Mouse (Mus musculus): ENCODE measurements around the gene Ick. TPM values are rescaled to one million over a fixed set of nuclear protein-coding genes. Genes with fewer than 3 reads are reported as not detected.

Ick gene
- 5.3 and 5.4 TPM in 2 replicates for total RNA-seq (2012; rRNA removed)

DNA sequence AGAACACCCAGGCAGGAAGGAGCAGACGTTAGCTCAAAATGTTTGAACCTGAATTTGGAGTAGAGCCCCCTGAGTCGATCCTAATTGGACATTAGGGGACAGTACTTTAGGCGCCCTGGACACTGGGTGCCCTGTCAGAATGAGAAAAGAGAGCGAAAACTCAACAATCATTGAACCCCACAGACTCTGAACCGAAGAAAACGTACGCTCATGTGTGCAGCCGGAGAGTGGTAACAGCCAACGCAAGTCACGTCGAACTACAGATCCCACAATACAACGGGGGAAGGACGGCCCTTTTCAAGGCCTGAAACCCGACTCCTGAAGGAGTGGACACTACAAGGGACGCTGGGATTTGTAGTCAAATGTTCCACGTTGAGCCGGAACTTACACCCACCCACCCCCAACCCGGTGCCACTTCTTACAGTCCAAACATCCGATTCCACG is at the start of gene Ick, which contains the start of gene Fbxo9:
Gene Ick, plus strand, starts transcription at position 397 of the 444 bp plus-strand sequence.
Gene Fbxo9, minus strand, starts transcription at position 270 of the 444 bp plus-strand sequence.
- Histone ChIP-seq H3K4me1 (ENCODE audit: control insufficient read depth in 2 of 2, insufficient read depth in 2 of 2, low read length in 2 of 2, poor library complexity in 1 of 2) (peaks cover 1 to 4% of the 10 kb centered on the region in 2 experiments; a peak in 1 of 4 replicates), H3K36me3 (ENCODE audit: control insufficient read depth, insufficient read depth, low read length, poor library complexity, severe bottlenecking) (no peaks in the 10 kb centered on the region), H3K9me3 (ENCODE audit: control insufficient read depth, insufficient read depth, low read depth, low read length) (no peaks in the 10 kb centered on the region), H3K9ac (ENCODE audit: insufficient read depth, low read depth, low read length, poor library complexity, severe bottlenecking) (peak within 1 kb of the TSS; percentile 81), H3K27ac (ENCODE audit: insufficient read depth, low read depth, low read length, poor library complexity, severe bottlenecking) (peak within 1 kb of the TSS; percentile 6; the same call in 1 of the 2 replicates), H3K4me3 (ENCODE audit: insufficient read depth in 1 of 2, low read depth in 1 of 2, low read length in 2 of 2, poor library complexity in 1 of 2, severe bottlenecking in 1 of 2) (peak within 1 kb of the TSS; percentile 78 to 94)
- in situ Hi-C loops (cut with MboI; ENCODE audit: low sequenced_read_pairs in 2 of 2, unreplicated experiment in 2 of 2) = no loop called here
- TF ChIP-seq CHD2 (IDR thresholded peaks at IDR 0.05; ENCODE audit: low read depth, low read length) (peak; percentile 30; the same call in 1 of the 2 replicates), HCFC1 (IDR thresholded peaks at IDR 0.05; ENCODE audit: borderline replicate concordance, insufficient read depth, low read length) (peak; percentile 98), MAFK (IDR thresholded peaks at IDR 0.05; ENCODE audit: insufficient read depth, low read depth, low read length) (no peak), ZNF384 (IDR thresholded peaks at IDR 0.05; ENCODE audit: low read depth, low read length) (no peak), ZC3H11A (IDR thresholded peaks at IDR 0.05; ENCODE audit: borderline replicate concordance, low read depth, low read length) (no peak)
- DNase-seq (ENCODE audit: low read depth, low spot score) = peak; percentile 87

DNA sequence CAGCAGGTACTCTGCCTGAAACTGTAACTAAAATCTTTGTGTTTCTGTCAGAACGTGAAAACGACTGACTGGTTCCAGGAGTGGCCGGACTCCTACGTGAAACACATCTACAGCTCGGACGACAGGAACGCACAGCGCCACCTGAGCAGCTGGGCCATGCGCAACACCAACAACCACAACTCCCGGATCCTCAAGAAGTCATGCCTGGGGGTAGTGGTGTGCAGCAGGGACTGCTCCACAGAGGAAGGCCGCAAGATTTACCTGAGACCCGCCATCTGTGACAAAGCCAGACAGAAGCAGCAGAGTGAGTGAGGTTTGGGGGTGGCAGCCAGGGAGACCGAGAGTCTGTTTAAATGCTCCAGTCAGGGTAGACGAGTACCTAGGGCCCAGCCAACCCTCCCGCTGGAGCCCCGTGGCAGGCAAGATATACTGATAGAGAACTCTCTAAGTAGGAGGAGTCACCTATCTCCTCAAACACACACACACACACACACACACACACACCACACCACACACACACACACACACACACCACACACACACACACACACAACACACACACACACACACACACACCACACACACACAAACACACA is 49.4 kb upstream of the Ick start:
- H3K4me3 ChIP-seq (ENCODE audit: insufficient read depth in 1 of 2, low read depth in 1 of 2, low read length in 2 of 2, poor library complexity in 1 of 2, severe bottlenecking in 1 of 2) = no peak overlapping the region; a peak in 2 of 4 replicates
- no peaks in the 10 kb centered on the region for H3K36me3 ChIP-seq (ENCODE audit: control insufficient read depth, insufficient read depth, low read length, poor library complexity, severe bottlenecking)
- in situ Hi-C loops (cut with MboI; ENCODE audit: low sequenced_read_pairs in 2 of 2, unreplicated experiment in 2 of 2) = no loop called here
- no peak for DNase-seq (ENCODE audit: low read depth, low spot score)
- no peak overlapping the region for H3K27ac ChIP-seq (ENCODE audit: insufficient read depth, low read depth, low read length, poor library complexity, severe bottlenecking)
- H3K4me1 ChIP-seq (ENCODE audit: control insufficient read depth in 2 of 2, insufficient read depth in 2 of 2, low read length in 2 of 2, poor library complexity in 1 of 2) = peaks cover 2 to 4% of the 10 kb centered on the region in 2 experiments; a peak in 1 of 4 replicates
- no peaks in the 10 kb centered on the region for H3K9me3 ChIP-seq (ENCODE audit: control insufficient read depth, insufficient read depth, low read depth, low read length)
- TF ChIP-seq ZC3H11A (IDR thresholded peaks at IDR 0.05; ENCODE audit: borderline replicate concordance, low read depth, low read length) (no peak), ZNF384 (IDR thresholded peaks at IDR 0.05; ENCODE audit: low read depth, low read length) (no peak), CHD2 (IDR thresholded peaks at IDR 0.05; ENCODE audit: low read depth, low read length) (no peak), HCFC1 (IDR thresholded peaks at IDR 0.05; ENCODE audit: borderline replicate concordance, insufficient read depth, low read length) (no peak), MAFK (IDR thresholded peaks at IDR 0.05; ENCODE audit: insufficient read depth, low read depth, low read length) (no peak)
- H3K9ac ChIP-seq (ENCODE audit: insufficient read depth, low read depth, low read length, poor library complexity, severe bottlenecking) = no peak overlapping the region

DNA sequence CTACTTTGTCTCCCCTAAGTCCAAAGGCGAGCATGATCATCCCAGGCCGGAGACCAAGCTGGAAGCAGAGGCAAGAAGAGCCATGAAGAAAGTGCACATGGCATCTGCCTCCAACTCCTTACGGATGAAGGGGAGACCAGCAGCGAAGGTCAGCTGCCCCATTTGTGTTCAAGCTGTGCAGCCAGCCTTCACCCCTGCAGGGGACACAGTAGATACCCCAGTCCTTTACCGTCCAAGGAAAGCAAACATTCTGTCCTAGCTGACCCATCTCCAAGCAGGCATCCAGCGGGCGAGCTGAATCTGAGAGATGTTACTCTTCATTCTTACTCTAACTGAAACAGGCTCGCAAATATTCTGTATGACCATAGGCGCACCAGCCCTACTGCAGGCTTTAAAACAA is 46.6 kb upstream of the Ick start:
- Histone ChIP-seq H3K4me1 (ENCODE audit: control insufficient read depth in 2 of 2, insufficient read depth in 2 of 2, low read length in 2 of 2, poor library complexity in 1 of 2) (peaks cover 2 to 4% of the 10 kb centered on the region in 2 experiments; a peak in 1 of 4 replicates), H3K9me3 (ENCODE audit: control insufficient read depth, insufficient read depth, low read depth, low read length) (no peaks in the 10 kb centered on the region), H3K4me3 (ENCODE audit: insufficient read depth in 1 of 2, low read depth in 1 of 2, low read length in 2 of 2, poor library complexity in 1 of 2, severe bottlenecking in 1 of 2) (no peak overlapping the region), H3K9ac (ENCODE audit: insufficient read depth, low read depth, low read length, poor library complexity, severe bottlenecking) (no peak overlapping the region), H3K27ac (ENCODE audit: insufficient read depth, low read depth, low read length, poor library complexity, severe bottlenecking) (no peak overlapping the region; the same call in 1 of the 2 replicates), H3K36me3 (ENCODE audit: control insufficient read depth, insufficient read depth, low read length, poor library complexity, severe bottlenecking) (no peaks in the 10 kb centered on the region)
- in situ Hi-C loops (cut with MboI; ENCODE audit: low sequenced_read_pairs in 2 of 2, unreplicated experiment in 2 of 2) = no loop called here
- TF ChIP-seq ZC3H11A (IDR thresholded peaks at IDR 0.05; ENCODE audit: borderline replicate concordance, low read depth, low read length) (no peak), MAFK (IDR thresholded peaks at IDR 0.05; ENCODE audit: insufficient read depth, low read depth, low read length) (no peak), CHD2 (IDR thresholded peaks at IDR 0.05; ENCODE audit: low read depth, low read length) (no peak), ZNF384 (IDR thresholded peaks at IDR 0.05; ENCODE audit: low read depth, low read length) (no peak)
- no peak for DNase-seq (ENCODE audit: low read depth, low spot score)

DNA sequence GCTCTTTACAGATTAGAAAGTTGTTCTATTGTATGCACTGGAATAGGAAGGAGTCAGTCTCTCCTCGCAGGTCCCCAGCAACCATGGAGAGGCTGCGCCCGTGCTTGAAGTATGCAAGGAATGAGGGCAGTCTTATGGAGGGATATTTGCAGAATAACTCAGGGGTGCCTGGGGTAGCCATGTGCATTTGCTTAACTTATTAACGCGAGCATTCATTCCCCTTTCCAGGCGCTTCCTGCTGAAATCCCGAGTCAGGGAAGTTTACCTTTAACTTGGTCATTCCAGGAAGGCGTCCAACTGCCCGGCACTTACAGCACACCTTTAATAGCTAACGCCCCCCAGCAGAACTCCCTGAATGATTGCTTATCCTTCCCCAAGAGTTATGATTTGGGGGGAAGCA is 44.9 kb upstream of the Ick start:
- Histone ChIP-seq H3K4me3 (ENCODE audit: insufficient read depth in 1 of 2, low read depth in 1 of 2, low read length in 2 of 2, poor library complexity in 1 of 2, severe bottlenecking in 1 of 2) (no peak overlapping the region), H3K9ac (ENCODE audit: insufficient read depth, low read depth, low read length, poor library complexity, severe bottlenecking) (no peak overlapping the region), H3K27ac (ENCODE audit: insufficient read depth, low read depth, low read length, poor library complexity, severe bottlenecking) (no peak overlapping the region), H3K9me3 (ENCODE audit: control insufficient read depth, insufficient read depth, low read depth, low read length) (no peaks in the 10 kb centered on the region), H3K4me1 (ENCODE audit: control insufficient read depth in 2 of 2, insufficient read depth in 2 of 2, low read length in 2 of 2, poor library complexity in 1 of 2) (peaks cover 0 to 2% of the 10 kb centered on the region in 2 experiments; a peak in 1 of 4 replicates), H3K36me3 (ENCODE audit: control insufficient read depth, insufficient read depth, low read length, poor library complexity, severe bottlenecking) (no peaks in the 10 kb centered on the region)
- DNase-seq (ENCODE audit: low read depth, low spot score) = no peak
- no peak for TF ChIP-seq ZC3H11A (IDR thresholded peaks at IDR 0.05; ENCODE audit: borderline replicate concordance, low read depth, low read length)
- no peak for TF ChIP-seq MAFK (IDR thresholded peaks at IDR 0.05; ENCODE audit: insufficient read depth, low read depth, low read length)
- TF ChIP-seq HCFC1 (IDR thresholded peaks at IDR 0.05; ENCODE audit: borderline replicate concordance, insufficient read depth, low read length) = no peak
- TF ChIP-seq ZNF384 (IDR thresholded peaks at IDR 0.05; ENCODE audit: low read depth, low read length) = no peak
- TF ChIP-seq CHD2 (IDR thresholded peaks at IDR 0.05; ENCODE audit: low read depth, low read length) = no peak
- in situ Hi-C loops (cut with MboI; ENCODE audit: low sequenced_read_pairs in 2 of 2, unreplicated experiment in 2 of 2) = no loop called here
